Mouse (Mus musculus): ENCODE results near the gene Sgms1.

Gene Sgms1

DNA sequence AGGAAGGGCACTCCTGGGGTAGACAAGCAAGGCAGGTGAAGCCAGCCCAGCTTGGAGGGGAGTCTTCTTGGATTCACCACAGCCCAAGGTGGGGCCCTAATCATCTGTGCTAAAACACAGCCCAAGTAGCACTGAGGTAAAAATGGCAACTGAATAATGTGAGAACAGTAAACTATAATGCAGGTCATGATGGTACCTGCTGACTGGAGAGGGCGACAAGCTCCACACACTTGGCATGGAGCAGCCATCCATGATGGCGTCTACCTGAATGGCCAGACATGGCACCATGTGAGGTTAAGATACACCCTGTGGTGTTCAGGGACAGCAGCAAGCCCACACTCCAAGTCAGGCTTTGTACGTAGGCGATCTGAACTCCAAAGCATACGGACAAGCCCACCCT lies 190.4 kb downstream of the Sgms1 start:
- DNase-seq, result no peak

DNA sequence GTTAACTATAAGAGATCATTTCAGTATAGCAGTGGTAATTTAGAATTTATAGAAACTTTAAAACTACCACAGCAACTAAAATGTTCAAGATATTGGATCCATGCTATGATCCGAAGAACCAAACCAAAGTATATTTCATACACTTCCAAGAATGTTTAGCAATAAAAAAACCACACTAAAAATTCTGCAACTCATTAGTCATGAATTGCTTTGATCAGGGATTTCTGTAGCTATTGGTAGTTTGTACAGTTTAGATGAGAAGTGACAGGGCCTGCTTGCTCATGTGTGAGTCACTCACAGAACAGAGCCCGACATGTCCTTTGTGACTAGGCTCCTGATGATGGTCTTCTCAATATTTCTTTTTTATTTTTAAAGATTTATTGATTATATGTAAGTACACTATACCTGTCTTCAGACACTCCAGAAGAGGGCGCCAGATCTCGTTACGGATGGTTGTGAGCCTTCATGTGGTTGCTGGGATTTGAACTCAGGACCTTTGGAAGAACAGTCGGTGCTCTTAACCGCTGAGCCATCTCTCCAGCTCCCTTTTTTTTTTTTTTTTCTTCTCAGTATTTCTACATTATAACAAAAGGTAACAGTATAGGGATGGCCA lies 190.9 kb downstream of the Sgms1 start:
- DNase-seq, result no peak

DNA sequence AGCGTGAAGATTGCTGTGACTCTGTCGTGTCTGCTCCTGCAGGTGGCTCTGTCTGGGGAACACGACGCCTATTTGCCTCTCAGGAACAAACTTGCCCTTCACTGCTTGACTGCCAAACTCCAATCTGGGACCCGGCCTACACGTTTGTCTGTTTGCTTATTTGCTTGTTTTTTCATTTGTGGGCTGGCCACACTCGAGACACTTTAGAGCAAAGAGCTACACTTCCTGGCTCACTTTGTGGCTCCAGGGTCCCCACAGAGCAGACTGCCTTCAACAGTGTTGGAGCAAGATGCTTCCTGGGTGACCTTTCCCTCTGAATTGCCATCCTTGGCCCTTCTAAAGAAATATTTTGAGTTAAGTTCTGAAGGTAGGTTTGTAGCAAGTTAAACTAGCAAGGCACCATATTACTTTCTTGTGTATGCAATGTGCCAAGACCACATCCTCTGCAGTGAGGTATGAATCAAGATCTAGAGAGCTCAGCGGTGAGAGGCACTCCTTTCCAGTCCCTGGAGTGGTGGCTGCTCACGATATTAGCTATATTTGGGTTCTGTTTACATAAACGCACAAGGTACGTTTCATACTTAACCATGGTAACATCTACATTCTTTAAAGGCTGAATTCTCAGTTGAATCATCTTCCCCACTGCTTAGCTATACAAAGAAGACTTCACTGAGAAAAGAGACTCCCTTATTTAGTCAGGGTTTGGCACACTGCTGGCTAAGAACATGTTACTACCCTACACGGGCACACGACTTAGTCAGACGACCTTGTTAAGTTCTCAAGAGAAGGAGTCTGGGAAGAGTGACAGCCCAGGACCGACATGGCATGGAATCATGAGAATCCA lies 192.3 kb downstream of the Sgms1 start:
- DNase-seq, result no peak

DNA sequence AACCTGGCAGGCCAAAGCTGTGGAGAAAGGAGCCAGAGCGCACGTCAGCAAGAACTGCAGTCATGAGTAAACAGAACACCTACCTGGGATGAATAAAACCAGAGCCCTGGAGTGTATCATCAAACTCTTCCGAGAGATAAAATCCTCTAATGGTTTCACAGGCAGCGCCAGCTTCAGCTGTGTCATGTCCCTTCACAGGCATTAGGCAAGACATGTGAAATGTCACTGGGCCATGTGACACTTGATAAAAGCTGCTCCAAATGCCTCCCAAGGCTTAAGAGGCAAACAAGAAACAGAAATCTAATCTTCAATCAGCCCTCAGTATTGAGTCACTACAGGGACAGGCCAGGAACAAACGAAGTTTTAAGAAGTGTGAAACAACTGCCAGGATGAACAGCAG lies 193.3 kb downstream of the Sgms1 start:
- DNase-seq, result no peak

DNA sequence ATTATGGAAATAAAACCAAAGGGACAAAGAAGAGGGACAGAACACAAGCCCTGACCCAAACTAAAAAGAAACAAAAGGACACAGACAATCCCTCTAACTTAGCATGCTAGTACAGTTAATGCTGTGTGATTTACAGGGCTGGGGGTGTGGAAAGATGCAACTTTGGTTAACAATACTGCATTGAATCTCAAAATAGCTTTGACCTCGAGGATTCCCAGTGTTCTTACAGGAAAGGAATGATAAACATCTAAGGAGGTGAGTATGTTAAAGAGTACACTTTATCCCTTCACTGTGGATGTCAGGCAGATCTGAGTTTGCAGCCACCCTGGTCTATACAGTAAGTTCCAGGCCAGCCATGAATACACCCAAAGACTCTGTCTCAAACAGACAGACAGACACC lies 194.7 kb downstream of the Sgms1 start:
- DNase-seq, result no peak

DNA sequence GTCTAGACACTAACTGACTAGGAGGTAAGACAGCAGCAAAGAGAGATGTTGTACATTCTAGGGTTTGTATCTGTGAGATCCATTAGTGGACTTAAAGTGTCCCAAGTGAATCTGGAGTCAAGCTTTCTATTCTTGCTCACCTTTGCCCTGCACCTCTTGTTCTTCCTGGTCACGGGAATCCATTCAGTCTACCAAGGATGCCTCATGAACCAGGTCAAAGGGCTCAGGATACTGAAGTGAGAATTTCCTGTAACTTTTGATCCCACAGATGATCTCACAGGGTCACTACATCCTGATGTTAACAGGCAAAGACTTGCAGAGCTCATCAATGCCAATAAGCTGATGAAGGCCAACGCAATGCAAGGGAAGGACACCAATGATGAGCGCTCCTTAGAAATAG lies 195.4 kb downstream of the Sgms1 start:
- no peak for DNase-seq

DNA sequence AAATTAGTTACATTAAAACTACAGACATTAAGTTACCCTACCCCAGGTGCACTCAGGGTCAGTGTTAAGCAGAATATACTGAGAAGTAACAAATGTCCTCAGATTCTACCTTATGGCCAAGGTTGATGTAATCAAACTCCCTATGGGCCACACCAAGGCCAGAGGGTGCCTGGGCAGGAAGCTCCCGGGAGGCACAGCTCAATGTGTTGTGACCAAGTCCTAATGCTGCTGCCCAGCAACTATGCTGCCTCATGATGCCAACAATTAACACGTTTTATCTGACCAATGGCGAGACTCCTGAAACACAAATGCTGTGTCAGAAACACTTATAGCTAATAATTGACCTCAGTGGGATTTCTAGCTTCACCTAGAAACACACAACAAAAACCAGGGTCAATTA lies 197.9 kb downstream of the Sgms1 start:
- DNase-seq, result no peak

DNA sequence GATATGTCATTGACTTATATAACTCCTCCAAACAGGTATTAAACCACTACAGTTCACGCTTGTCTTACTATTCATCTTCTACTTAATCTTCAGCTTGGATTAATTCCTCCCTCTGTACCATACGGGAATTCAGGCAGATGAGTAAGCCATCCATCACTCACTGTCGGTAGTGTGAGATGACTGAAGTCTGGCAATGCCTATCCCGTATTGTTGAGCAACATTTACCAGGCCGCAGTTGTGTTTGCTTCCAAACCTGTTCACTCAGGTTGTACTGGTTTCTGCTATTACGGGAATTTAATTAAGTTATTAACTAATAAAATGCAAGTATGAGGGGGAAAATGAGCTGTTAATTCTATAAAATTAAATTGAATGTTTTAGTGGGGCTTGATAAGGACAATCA lies 199.6 kb downstream of the Sgms1 start:
- DNase-seq, result no peak

DNA sequence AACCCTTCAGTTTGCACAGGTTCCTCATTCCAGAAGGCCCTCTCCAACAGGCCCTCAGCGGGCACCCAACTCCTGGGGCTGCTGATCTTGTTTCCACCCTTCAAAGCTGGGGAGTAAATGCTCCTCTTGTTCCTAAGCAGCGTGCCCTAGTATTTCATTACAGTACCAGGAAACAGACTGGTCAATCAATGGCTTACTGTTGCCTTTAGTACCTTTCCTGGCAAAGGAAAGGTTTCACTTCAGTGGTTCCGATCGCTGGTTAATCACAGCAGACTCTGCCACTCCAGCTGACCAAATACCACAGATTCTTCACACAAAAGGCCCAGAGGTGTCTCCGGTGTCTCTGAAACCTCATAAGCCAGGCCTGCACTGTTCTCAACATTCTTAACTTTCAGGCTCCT lies 200.5 kb downstream of the Sgms1 start:
- no peak for DNase-seq

DNA sequence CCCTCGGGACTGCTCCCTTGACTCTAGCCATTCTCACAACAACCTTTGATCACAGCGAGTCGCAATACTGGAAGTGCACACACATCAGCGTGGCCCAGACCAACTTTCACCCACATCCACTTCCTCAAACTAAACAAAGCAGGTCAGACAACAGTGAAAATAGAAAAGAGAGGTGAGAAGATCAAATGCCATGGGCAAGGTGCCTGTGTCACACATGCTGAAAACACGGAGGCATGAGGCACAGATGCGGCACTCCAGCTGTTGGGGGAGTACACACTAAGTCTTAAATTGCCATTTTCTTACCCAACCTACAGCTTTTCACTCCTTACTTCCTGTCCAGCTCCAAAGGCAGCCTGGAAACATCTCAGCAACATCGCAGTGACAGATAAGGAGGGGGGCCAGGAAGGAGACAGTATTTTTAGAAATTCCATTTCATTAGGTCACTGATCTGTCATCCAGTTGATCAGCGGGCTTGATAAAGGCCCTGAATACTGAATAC lies 202.9 kb downstream of the Sgms1 start:
- DNase-seq, result peak in 1 of 2 experiments; percentile 39

DNA sequence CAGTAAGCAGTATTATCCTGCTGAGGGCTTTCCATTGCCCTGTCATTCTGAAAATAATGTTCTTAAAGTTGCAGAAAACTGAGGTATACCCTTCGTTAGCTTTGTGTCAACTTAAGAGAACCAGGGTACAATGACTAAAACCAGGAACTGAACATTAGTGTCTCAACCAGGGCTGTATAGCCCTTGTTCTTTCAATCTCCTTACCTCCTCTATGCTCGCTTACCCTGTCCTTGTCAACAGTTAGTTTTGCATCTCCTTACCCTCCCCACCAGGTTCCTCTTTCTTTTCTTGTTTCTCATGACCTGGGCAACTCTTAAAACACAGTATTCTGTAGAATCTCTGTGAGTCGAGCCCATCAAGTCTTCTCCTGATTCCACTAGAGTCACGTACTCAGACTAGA lies 206.5 kb downstream of the Sgms1 start:
- DNase-seq, result no peak

DNA sequence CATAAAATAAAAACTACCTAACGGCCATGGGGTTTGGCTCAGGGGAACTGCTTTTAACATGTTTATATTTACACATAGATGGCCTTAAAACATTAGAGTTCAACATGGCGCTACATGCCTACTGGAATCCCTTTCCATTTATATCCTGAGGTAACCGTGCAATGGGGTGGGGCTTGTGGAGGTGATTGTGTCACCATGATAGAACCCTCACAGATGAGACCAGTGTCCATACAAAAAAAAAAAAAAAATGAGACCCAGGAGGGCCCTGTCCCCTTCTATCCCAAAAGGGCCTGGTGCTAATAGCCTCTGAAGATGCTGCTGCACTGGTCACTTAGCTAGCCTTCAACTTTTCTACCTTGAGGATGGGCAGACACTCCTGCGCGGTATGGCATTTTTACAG lies 207.0 kb downstream of the Sgms1 start:
- DNase-seq, result no peak

DNA sequence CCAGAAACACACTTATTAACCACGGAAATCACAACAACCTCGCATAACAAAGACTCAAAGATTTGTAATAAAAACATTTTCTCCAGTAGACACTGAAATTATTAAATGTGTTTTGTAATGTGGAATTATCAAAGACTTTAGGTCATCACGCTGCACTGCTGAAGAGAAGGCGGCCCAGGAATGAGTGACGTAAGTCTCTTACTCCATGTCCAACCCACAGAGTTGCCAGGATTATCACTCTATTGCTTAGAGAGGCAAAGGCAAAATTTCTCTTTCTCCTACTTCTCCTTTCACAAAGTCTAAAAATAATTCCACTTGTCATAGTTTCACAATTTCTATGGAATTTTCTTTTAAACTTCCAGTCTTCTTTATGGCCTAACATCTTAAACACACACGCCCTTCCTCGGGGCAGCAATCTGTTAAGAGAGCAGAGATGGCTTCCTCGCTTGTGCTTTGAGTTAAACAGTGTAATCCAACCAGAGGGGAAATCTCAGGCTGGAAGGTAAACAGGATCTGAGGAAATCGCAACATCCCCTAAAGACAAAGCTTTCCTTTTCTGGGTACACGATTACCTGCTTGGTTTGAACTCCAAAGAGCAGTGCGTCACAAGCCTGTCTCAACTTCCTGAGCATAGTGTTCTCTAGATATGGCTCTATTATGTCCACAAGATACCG lies 207.7 kb downstream of the Sgms1 start:
- no peak for DNase-seq

DNA sequence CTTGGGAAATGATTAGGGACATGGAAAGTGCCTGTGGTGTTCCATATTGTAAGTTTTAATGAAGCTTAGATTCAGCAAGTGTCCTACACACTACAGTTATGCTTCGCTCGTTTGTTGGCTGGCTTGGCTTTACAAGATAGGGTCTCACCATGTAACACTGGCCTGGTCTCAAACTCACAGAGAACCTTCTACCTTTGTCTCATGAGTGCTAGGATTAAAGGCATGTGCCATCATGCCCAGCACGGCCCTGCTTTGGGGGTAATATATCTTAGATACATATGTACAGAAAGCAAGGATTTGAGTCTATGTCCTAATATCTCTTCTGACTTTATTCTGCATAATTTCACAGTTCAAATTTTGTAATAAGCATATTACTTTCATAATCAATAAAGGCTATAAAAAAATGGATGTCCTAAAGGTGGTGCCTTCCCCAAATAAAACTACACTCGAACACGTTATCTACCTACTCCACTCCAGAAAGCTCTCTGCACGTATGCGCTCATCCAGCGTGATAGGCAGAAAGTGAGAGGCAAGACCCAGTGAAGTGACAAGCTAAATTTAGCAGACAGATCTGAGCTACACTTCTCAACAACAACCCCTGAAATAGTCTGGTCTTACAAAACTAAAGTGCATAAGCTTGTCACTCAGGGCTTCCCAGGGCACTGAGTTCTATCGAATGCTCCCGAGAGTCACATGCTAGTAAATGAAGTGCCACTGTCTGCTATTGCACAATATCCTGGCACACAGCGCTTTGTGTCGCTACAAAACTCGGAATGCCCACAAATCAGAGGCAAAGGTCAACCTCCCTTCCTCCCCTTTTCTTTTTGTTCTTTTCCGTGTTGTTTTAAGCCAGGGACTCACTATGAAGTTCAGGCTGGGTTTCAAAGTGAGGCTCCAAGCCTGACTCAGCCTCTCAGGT lies 208.5 kb downstream of the Sgms1 start:
- no peak for DNase-seq

DNA sequence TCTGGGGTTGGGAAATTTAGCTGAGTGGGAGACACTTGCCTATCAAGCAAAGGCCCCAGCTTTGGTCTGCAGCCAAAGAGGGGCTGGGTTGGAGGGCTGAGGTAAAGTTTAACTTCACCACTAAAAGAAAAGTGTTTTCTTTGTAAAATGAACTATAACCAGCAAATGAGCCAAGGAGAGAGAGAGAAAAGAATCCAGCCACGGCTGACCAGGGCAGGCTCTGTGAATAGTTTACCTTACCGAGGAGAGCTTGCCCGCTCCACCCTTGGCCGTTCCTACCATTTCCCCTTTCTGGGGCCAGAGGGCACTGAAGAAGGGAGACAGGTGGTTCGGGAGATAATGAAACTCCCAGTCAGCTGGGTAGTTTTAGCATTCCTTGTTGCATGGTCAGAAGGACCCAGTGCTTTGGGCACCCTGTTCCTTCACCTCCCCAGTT lies 209.5 kb downstream of the Sgms1 start:
- DNase-seq, result no peak

DNA sequence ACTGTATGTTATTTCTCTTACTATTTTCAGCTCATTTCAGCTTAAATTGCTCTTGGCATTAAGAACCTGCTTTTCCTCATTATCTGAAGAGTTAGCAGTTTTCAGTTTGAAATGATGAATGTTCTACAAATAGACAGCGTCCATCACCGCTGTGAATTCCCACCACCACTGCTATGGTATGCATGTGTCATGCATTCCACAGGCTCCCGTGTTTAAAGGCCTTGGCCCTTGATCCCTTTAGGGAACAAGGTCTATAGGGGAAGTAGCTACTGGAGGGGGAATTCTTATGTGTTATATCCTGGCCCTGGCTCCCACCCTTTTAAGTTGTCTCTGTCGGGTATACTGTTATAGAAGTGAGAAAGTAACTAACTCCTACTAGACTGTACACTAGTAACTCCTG lies 210.0 kb downstream of the Sgms1 start:
- DNase-seq, result no peak

DNA sequence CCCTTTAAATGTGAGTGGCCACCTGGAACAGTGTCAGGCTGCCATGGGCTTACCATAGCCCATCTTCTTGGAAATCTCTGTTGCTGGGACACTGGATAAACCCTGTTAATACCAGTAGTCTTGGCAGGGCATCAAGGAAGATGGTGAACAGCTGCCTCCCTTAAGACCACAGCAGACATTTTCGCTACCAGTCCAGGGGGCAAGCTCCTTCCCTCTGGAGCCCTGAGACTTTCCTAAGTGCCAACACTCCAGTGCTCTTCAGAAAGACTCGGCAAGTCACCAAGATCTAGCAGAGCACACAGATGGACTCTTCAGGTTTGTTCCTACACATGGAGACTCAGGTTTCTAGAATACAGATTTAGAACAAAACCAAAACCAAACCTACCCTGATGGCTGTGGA lies 211.4 kb downstream of the Sgms1 start:
- DNase-seq, result no peak

DNA sequence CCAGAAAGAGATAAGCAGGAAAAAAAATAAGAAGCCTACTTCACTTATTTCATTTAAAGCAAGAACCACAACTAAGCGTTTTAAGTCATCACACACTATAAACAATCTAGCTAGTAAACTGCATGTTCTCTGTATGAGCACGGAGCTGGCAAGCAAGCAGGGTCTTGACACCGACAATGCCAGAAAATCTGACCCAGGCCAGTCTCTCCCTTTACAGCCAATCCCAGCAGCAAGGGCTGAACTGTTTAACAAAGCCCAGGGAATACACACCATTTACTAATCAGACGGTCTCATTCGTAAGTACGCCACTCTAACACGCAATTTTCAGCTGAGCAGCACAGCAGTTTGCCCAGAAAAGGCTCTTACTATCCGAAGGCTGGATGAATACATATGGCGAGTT lies 213.1 kb downstream of the Sgms1 start:
- DNase-seq, result no peak

DNA sequence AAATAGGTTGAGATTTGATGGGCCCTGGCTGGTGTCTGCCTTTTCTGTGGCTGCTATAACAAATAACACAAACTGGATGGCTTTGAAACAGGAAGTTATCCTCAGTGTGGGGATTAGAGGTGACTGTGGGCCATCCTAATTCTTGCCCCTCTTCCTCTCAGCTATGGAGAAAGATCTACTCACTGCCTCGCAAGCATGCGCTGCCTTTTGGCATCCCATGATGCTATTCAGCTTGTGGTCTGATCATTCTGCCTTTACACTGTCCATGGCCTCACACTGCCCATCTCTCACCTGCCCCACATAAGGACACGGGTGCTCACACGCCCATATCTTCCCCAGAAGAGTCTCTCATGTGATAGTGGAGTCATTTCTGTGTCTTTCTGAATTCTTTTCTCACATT lies 213.5 kb downstream of the Sgms1 start:
- DNase-seq, result no peak

DNA sequence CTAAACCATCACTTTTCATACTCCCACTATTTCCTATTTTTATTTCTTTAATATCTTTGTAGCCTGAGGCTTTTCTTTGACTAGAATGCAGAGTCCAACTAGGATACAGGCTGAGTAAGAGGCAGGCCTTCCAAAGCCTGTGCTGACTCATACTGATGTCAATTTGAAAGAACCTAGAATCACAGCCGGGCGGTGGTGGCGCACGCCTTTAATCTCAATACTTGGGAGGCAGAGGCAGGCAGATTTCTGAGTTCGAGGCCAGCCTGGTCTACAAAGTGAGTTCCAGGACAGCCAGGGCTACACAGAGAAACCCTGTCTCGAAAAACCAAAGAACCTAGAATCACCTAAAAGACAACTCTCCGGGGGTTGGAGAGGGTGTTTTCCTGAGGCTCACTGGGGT lies 214.5 kb downstream of the Sgms1 start:
- DNase-seq, result no peak

DNA sequence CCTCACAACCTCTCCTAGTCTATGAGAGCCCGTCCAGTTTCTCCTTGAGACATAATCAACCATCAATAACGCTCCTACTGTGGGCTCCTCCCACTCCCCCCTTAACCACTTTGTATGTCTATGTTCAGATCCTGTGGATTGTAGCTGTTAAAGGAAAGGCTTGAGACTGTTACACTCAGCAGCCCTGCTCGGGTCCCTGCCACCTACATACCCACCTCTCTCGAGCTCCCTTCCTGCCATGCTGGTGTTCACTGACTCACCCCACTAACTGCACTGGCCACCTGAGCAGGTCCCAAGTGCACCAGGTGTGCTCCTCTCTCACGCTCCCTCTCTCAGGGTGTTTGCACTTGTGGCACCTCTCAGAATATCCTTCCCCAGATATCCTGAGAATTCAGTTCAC lies 215.0 kb downstream of the Sgms1 start:
- no peak for DNase-seq

DNA sequence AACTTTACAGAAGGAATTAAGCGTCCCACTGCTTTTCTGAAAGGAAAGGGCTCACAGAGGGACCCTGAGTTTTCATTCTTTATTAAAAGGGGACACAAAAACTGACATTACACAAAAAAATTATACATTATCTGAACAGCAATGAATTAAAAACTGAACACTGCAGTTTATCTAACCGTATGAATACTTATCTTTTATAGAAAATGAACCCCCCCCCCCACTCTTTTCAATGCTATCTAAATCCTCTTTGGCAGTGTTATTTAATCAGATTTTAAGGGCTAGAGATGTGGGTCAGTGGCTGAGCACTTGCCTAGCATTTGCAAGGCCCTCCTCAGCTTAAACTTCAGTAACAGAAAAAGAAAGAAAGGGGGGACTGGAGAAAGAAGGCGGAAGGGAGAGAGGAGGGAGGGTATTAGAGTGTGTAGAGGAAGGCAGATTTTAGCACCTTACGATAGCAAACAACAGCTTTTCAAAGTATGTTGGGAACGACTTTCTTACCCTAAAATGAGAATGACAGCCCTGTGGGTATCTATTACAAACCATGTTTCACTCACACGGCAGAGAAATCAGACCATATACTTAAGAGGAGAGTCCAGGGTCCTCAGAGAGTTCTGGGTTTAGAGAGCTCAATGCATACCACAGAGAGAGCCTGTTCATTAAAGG lies 215.9 kb downstream of the Sgms1 start:
- DNase-seq, result no peak
